Mouse (Mus musculus): Measurements from ENCODE around the gene Mmp2. TPM values are rescaled to one million over a fixed set of nuclear protein-coding genes. Genes with fewer than 3 reads are reported as not detected.
A peak's percentile ranks its signal among the peaks of the same experiment; 100 is the strongest.

The Mmp2 gene
- polyA plus RNA-seq, 1 experiment, result 29.7 TPM

DNA sequence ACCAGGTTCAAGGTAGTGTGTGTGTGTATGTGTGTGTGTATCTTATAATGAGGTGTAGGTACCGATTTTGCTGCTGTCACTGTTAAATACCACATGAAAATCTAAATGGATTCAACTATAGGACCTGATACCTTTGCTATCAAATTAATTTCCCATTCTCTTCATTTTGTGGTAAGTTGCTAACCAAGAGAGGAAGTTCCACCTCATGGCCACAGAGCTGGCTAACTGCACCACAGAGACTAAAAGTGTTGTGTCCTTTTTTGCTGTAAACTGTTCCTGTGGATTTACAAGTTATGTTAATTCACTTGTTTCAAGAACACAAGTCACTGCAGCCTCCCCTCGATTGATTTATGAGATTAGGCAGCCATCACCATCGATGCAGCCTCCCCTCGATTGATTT lies 70.7 kb downstream of the Mmp2 start:
- DNase-seq (ENCODE audit: low read depth), result no peak
- TF ChIP-seq POLR2A (IDR thresholded peaks at IDR 0.05; ENCODE audit: borderline replicate concordance, extremely low read depth, insufficient read depth, insufficient read length, poor library complexity, severe bottlenecking) (no peak), CTCF (IDR thresholded peaks at IDR 0.05; ENCODE audit: borderline replicate concordance, extremely low read depth, insufficient read depth, insufficient read length) (no peak)

DNA sequence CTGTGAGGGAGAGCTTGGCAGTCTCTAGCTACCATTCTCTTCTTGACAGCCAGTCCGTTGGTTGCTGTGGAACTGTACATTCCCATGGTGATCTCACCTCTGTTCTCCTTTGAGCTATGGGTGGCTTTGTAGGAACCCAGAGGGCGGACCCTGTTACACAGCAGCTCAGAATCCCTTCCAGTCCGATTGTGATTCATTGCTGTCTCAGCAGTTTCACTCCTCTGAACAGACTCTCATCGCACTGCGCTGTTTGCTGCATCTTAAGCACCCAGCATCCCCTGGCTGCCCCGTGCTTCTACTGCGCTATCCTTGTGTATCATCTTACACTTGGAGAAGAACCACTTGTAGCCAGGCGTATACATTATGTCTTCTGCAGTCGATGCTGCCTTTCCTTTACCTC lies 72.5 kb downstream of the Mmp2 start:
- DNase-seq (ENCODE audit: low read depth), result peak; percentile 31
- TF ChIP-seq CTCF (IDR thresholded peaks at IDR 0.05; ENCODE audit: borderline replicate concordance, extremely low read depth, insufficient read depth, insufficient read length), result no peak
- TF ChIP-seq POLR2A (IDR thresholded peaks at IDR 0.05; ENCODE audit: borderline replicate concordance, extremely low read depth, insufficient read depth, insufficient read length, poor library complexity, severe bottlenecking), result no peak

DNA sequence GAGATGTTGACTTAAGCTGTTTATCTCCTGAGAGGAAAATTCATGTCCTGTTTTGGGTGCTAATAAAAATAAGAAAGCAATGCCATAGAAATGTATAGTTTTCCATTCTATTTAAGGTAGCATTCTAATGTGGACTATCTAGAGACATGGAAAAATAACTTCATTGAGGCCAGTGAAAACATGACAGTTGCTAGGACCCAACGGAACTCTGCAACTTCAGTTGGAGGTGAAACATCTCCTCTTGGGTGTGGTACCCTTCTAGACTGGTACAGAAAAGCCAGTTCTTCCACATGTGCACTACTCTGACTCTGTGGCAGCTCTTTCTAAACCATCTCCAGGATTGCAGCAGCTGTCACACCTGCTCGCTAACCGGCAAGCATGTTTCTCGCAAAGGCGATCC lies 74.0 kb downstream of the Mmp2 start, which contains the start of gene Capns2:
Gene Capns2 (plus strand): TSS at position 301 of the 400 bp plus-strand sequence.
- no peak for DNase-seq (ENCODE audit: low read depth)

DNA sequence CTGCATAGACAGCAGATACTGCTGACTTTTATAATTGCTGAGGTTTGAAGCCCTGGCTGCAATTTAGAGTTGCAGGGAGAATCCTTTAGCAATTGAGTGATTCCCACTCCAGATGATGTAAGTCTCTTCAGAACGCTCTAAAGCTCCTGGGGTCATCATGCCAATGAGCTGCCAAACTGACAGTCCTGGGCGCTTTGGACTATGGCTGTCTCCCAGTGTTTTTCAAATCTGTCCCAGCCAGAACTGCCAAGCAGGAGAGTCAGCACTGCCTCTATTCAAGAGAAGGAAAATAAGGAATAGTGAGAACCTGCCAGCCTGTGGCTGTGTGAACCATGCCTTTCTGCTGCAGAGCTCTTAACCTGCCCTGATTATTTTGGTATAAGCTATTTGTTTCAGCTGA lies 75.9 kb downstream of the Mmp2 start:
- no peak for TF ChIP-seq POLR2A (IDR thresholded peaks at IDR 0.05; ENCODE audit: borderline replicate concordance, extremely low read depth, insufficient read depth, insufficient read length, poor library complexity, severe bottlenecking)
- no peak for TF ChIP-seq CTCF (IDR thresholded peaks at IDR 0.05; ENCODE audit: borderline replicate concordance, extremely low read depth, insufficient read depth, insufficient read length)
- no peak for DNase-seq (ENCODE audit: low read depth)

More for the DNA sequence above, 74.0 kb downstream of the Mmp2 start, which contains the start of gene Capns2:
- TF ChIP-seq POLR2A (IDR thresholded peaks at IDR 0.05; ENCODE audit: borderline replicate concordance, extremely low read depth, insufficient read depth, insufficient read length, poor library complexity, severe bottlenecking) (no peak), CTCF (IDR thresholded peaks at IDR 0.05; ENCODE audit: borderline replicate concordance, extremely low read depth, insufficient read depth, insufficient read length) (no peak)

Other genes with a start within 250 kb of the Mmp2 start
- gene Irx6, start 153.0 kb upstream of the Mmp2 start, polyA plus RNA-seq (2012; rRNA removed), result 2.5 and 3.4 TPM in 2 replicates
- 6.7 and 7.0 TPM in 2 replicates for gene Lpcat2, start 28.0 kb downstream of the Mmp2 start, polyA plus RNA-seq (2012; rRNA removed)
- gene Capns2, start 74.1 kb downstream of the Mmp2 start, polyA plus RNA-seq (2012; rRNA removed), result 1.2 and 2.6 TPM in 2 replicates
- 0.82 and 2.7 TPM in 2 replicates for gene Slc6a2, start 132.8 kb downstream of the Mmp2 start, polyA plus RNA-seq (2012; rRNA removed)
- not detected in 2 replicates for gene Ces1a, start 220.9 kb downstream of the Mmp2 start, polyA plus RNA-seq (2012; rRNA removed)